8 mouse cellular contexts compared by ENCODE assay signal in the genomic region with DNA sequence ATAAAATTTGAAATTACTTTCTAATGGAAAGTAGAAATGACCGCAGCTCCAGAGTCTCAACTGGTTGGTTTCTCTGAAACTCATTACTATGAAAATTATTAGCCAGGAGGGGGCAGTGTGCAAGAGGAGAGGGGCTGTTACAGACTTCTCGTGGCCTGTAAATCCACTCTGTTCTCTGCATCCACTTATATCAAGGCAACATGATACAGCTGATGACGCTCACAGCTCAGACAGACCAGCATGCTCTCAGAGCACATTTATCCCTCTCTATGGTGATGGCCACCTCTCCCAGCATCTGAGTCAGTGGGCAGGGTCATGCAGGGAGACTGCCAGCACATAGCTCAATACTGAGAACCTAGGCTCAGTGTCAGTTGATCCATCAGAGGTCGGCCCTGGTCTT.
DNase-seq lines count a peak whose midpoint lies in the region; ATAC-seq and TF ChIP-seq lines count a peak whose summit lies in the region.
"Had no signal": no experiment of that assay in that cellular context is flagged by ENCODE, and none has a peak within 500 bp of the region (broad histone marks: within the 10 kb centered on the region; RNA-seq: fewer than 3 reads in every experiment).

No protein-coding gene starts in this region.

- no peaks in the 10 kb centered on the region for H3K36me3 ChIP-seq in embryonic facial prominence, embryonic 14.5 days (ENCODE audit: control insufficient read depth, insufficient read depth, low read length)
- peaks cover 10% of the 10 kb centered on the region for H3K36me3 ChIP-seq in midbrain, embryonic 13.5 days
- no peaks in the 10 kb centered on the region; the same call in 1 of the 2 replicates for H3K36me3 ChIP-seq in kidney, embryonic 14.5 days (ENCODE audit: control insufficient read depth, insufficient read depth, low read length)

- H3K27ac ChIP-seq in left cerebral cortex, adult 2 months: no peak overlapping the region
- H3K27ac ChIP-seq in embryonic facial prominence, embryonic 14.5 days (replicated peaks; ENCODE audit: low read depth, low read length): no peak overlapping the region
- H3K27ac ChIP-seq in midbrain, embryonic 13.5 days: no peak overlapping the region
- H3K27ac ChIP-seq in kidney, embryonic 14.5 days (ENCODE audit: low read depth, low read length): no peak overlapping the region

- intact Hi-C loops in left cerebral cortex, adult 2 months (cut with DNase I): loop anchor here (2.0 kb wide), 1 partner anchor 128 kb away; no protein-coding TSS in a partner anchor

- no peaks in the 10 kb centered on the region for H3K9me3 ChIP-seq in embryonic facial prominence, embryonic 14.5 days (ENCODE audit: control insufficient read depth, low read length)
- H3K9me3 ChIP-seq in midbrain, embryonic 13.5 days: no peaks in the 10 kb centered on the region
- H3K9me3 ChIP-seq in kidney, embryonic 14.5 days (ENCODE audit: control insufficient read depth, low read length): no peaks in the 10 kb centered on the region

- peaks cover 5% of the 10 kb centered on the region; the same call in 1 of the 2 replicates for H3K4me1 ChIP-seq in embryonic facial prominence, embryonic 14.5 days (ENCODE audit: control insufficient read depth, insufficient read depth, low read length)
- no peaks in the 10 kb centered on the region; the same call in 1 of the 2 replicates for H3K4me1 ChIP-seq in midbrain, embryonic 13.5 days (replicated peaks)
- H3K4me1 ChIP-seq in kidney, embryonic 14.5 days (ENCODE audit: control insufficient read depth, insufficient read depth, low read length): peaks cover 22% of the 10 kb centered on the region

- TF ChIP-seq CTCF in left cerebral cortex, adult 2 months (IDR thresholded peaks at IDR 0.05): peak; percentile 49

- no peak overlapping the region for H3K4me2 ChIP-seq in embryonic facial prominence, embryonic 14.5 days (ENCODE audit: low read depth, low read length)
- no peak overlapping the region for H3K4me2 ChIP-seq in midbrain, embryonic 13.5 days (replicated peaks)
- no peak overlapping the region for H3K4me2 ChIP-seq in kidney, embryonic 14.5 days (replicated peaks; ENCODE audit: low read depth, low read length)

- no peaks in the 10 kb centered on the region for H3K27me3 ChIP-seq in embryonic facial prominence, embryonic 14.5 days (replicated peaks; ENCODE audit: control insufficient read depth, insufficient read depth, low read length)
- H3K27me3 ChIP-seq in midbrain, embryonic 13.5 days: no peaks in the 10 kb centered on the region
- no peaks in the 10 kb centered on the region for H3K27me3 ChIP-seq in kidney, embryonic 14.5 days (ENCODE audit: control insufficient read depth, insufficient read depth, low read length)

- 59% methylated on average over 4 of the region's 4 CpGs for WGBS in embryonic facial prominence, embryonic 14.5 days
- 67% methylated on average over 4 of the region's 4 CpGs for WGBS in midbrain, embryonic 13.5 days
- 53% methylated on average over 4 of the region's 4 CpGs for WGBS in kidney, embryonic 14.5 days

- H3K9ac ChIP-seq in embryonic facial prominence, embryonic 14.5 days (ENCODE audit: low read depth, low read length): no peak overlapping the region
- H3K9ac ChIP-seq in midbrain, embryonic 13.5 days (replicated peaks): no peak overlapping the region
- H3K9ac ChIP-seq in kidney, embryonic 14.5 days (ENCODE audit: low read depth, low read length): no peak overlapping the region

- no peak for DNase-seq in left cerebral cortex, adult 2 months (ENCODE audit: extremely low spot score in 1 of 2, low spot score in 2 of 2)
- DNase-seq in left cerebral cortex, adult 11 months (ENCODE audit: low spot score): no peak
- peak; percentile 35 for DNase-seq in R1 (ENCODE audit: low read depth, low spot score)
- peak; percentile 48 for DNase-seq in embryonic facial prominence, embryonic 14.5 days (ENCODE audit: low spot score)
- DNase-seq in cerebellum, adult 11-12 months: no peak
- DNase-seq: adrenal gland, adult 8-10 months had no signal

- H3K4me3 ChIP-seq in left cerebral cortex, adult 2 months: no peak overlapping the region
- no peak overlapping the region for H3K4me3 ChIP-seq in embryonic facial prominence, embryonic 14.5 days (ENCODE audit: low read depth, low read length)
- H3K4me3 ChIP-seq in midbrain, embryonic 13.5 days (replicated peaks): no peak overlapping the region
- H3K4me3 ChIP-seq in kidney, embryonic 14.5 days (ENCODE audit: low read length): no peak overlapping the region

- peak; percentile 48; the same call in 1 of the 2 replicates for ATAC-seq in embryonic facial prominence, embryonic 14.5 days (ENCODE audit: low read depth)
- peak; percentile 74 for ATAC-seq in midbrain, embryonic 13.5 days
- no peak; the same call in 1 of the 2 replicates for ATAC-seq in kidney, embryonic 14.5 days (ENCODE audit: low FRiP score, low TSS enrichment)

Comparison
In these comparisons a context has a peak if more than half of its experiments do, and no peak if none do; other contexts are left out.
1. DNase-seq: peak in R1 (single experiment) and embryonic facial prominence, embryonic 14.5 days (single experiment); none in left cerebral cortex, adult 2 months (0 of 2), left cerebral cortex, adult 11 months (single experiment) and cerebellum, adult 11-12 months (single experiment).